Mouse (Mus musculus) retina, embryonic 14.5 days (tissue): ENCODE results near the gene Nck2.

Experiments
- DNase-seq: peaks from one replicate; pipeline ENCODE4 v3.0.0-alpha.2; 2015; ENCODE audit warnings: low spot score

Gene Nck2

DNA sequence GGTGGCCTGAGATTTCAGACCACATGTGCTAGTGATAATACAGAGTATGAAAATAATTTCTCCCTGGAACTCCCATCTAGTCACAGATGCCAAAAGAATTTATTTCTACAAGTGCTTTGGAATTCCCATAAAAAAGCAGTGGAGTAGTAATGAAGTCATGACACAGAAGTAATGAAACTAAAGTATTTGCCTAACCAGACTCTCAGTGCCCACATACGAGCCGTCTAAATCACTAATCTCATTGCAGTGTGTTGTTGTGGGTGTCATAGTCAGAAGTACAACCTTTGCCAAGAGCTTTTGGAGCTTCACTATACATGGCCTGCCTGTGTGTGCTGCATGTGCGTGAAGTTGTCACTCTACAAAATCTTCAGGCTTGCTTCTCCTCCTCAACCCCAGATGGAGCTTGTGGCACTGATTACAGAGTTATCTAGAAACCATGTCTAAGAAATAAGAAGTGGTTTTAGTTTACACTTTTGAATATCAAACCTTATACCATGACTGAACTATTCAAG lies 130.5 kb downstream of the Nck2 start:
- no peak for DNase-seq

DNA sequence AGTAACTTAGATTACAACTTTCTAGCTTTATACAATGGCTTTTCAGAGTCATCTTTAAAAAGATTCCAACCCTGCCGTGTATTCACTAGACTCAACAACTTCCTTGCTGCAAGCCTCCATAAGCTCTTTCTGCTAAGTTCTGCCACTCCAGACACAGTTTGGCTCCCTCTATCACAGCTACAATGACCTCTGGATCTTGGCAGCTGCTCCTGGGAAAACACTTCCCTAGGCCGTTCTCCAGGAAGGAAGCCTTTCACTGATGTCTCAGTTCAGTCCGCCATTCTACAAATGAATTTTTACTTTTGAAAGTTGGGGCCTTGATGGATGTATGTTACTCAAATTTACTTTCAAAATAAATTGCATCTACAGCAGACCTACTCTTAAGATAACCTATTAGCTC lies 133.0 kb downstream of the Nck2 start:
- DNase-seq, result no peak

DNA sequence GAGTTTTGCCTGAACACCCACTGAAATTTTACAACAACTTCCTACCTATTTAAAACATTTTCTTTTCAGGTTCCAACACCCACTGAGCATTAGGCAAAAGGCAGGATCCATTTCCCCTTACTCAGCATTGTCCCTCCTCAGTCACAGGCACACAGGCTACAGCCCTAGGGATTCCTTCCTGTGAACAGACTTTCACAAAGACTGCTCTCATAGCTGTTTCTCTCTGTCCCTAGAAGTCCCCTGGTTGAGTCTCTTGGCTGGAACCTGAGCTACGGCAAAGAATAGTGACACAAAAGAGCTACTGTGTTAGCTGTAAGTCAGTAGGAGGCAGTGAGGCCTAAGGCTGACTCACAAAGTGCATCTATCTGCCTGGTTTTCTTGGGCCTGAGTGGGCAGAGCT lies 139.2 kb downstream of the Nck2 start:
- DNase-seq, result no peak

DNA sequence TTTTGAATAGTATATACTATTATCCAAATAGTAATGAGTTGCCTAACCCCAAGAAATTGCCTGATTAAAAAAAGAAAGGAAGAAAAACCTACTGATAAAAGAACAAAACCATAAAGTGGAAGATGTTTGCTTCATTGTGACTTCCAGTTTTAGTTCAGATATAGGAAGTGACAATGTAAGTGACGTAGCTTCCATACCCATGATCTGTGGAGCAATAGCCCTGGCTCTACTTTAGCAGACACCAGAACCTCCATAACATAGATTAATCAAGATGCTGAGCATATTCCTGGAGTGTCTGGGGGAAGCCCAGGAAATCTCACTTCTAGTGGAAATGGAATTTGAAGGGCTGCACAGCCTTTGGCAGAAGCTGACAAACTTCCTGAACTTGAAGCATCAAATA lies 144.6 kb downstream of the Nck2 start:
- no peak for DNase-seq

DNA sequence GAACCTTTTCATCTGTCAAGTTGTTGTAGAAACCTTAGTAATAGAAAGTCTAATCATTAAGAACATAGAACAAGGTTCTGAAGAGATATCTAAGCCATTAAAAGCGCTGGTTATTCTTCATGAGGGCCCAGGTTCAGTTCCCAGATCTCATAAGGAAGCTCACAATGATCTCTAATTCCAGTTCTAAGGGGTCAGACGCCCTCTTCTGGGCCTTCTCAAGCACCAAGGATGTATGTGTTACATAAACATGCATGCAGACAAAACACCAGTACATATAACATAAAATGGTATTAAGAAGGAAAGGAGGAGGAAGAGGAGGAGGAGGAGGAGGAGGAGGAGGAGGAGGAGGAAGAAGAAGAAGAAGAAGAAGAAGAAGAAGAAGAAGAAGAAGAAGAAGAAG lies 145.5 kb downstream of the Nck2 start:
- DNase-seq, result no peak

DNA sequence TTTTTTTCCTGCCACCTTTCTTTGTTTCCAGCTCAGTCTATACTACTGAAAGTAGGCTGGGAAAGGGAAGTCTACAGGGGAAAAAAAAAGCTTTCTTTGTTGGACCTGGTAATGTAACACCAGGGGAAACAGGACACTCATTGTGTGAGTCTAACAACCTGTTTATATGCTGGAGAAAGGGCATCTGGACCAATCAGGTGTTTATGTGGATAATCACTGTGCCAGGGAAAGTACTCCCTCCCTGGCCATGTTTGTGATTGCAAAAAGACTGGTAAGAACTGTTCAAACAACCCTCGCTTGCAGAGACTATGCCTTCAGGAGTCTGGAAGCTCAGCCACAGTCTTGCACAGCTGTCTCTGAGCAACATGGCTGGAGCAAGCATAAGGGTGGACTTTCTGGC lies 146.3 kb downstream of the Nck2 start:
- DNase-seq, result no peak

DNA sequence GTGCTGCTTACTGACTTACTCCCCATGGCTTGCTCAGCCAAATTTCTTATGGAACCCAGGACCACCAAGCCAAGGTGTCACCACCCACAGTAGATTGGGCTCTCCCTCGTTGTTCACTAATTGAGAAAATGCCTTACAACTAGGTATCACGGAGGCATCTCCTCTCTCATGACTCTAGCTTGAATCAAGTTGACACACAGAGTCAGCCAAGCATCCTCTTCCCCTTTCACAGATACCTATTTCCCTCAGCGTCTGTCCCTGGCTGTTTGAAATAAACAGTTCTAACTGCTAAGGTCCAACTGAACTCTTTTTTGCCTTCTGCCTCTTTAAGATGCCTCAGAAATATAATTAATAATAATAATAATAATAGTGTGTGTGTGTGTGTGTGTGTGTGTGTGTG lies 148.7 kb downstream of the Nck2 start:
- no peak for DNase-seq

DNA sequence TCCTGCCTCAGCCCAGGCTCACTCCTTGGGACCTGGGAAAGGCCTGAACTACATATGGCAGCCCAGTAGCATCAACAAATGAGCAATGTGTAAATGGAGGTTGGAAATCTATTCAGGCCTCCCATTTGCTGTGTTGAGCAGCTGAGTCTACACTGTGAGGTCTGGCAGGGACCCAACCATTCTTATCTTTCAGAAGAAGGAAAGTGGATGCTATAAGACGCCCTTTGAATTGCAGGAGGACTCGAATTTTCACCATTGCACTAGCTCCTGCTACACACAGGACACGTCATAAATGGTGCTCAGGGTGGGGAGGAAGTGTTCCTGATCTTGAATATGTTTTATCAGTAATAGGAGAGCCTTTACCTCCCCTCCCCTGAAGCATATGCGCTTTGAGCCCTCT lies 150.4 kb downstream of the Nck2 start:
- no peak for DNase-seq

DNA sequence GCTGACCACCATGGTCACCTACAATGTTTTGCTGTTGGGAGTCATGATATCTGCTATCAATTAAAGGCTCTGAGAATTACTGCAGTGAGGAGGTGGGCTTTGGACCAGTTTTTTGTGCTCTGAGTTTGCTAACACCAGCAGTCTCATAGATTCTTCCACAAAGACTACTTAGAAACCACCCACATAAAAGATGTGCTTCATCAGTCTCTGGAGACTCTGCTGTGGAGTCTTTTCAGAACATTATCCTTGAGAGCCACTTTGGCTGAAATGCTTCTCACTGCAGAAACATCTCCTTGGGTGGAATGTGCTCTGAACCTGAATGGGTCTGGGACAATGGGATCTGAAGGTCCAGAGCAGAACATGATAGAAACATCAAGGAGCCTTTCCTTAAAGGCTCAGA lies 153.4 kb downstream of the Nck2 start:
- no peak for DNase-seq

DNA sequence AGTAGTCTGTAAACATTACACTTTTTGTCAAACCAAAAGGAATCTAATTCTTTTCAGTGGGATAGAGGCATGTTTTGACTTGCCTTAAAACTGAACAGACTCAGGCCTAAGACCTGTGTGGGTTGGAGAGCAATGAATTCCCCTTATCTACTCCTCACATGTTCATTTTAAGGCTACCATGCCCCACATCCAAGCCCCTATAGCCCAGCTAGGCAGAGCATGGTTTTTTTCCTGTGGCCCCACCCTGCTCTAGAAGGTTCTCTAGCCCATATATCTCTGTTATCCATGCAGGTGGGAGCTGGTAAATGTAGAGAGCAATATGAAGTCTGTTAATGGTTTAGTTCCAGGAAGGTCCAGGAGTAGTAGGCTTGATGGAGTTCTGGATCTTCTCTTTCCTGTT lies 155.1 kb downstream of the Nck2 start:
- no peak for DNase-seq

DNA sequence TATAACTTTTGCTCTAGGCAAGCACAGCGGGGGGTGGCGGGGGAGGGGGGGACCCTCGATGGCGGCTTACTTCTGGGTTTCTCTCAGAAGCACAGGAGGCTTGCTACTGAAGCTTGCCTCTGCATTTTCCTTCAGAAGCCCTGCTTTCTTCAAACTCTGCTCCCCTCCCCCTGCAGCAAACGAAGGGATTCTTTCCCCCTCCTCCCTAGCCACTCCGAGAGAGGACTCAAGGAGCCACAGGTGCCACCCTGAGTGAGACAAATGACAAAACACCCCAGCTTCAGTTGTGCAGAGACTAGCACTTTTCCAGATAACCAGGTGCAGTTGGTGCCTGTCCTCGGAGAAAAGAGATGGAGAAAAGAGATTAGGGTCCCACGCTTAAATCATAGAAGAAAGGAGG lies 156.7 kb downstream of the Nck2 start:
- DNase-seq, result no peak

DNA sequence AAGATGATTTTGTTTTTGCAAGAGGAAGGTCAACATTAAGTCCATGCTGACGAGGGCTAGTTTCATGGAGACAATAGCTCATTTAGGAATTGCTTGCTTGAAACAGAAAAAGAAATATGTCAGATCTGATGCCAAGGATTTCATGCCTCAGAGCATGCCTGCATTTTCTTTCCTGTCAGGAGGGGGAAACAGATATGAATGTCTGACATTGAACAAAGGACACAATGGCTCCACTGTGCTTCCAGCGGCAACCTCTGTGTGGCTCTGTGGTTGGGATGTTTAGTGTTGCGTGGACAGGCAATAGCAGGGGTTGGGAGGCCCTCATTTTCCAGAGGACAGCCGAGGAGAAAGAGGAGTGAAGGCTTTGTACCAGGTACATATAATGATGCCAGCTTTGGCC lies 171.6 kb downstream of the Nck2 start:
- DNase-seq, result peak; percentile 12
